Mouse (Mus musculus) ES-E14 (cell line): Measurements from ENCODE around the gene Gli3. TPM values are rescaled to one million over a fixed set of nuclear protein-coding genes. Genes with fewer than 3 reads are reported as not detected.

Experiments
- DNase-seq: peaks from one replicate; pipeline ENCODE4 v3.0.0-alpha.2; 2013; ENCODE audit warnings: low read depth, low spot score
- H3K27ac ChIP-seq: 2 replicates; pipeline ENCODE4 v1.5.1; 2012; ENCODE audit warnings: low read depth, mild to moderate bottlenecking, low read length, moderate library complexity, mixed read lengths; ENCODE audit not compliant: poor library complexity, insufficient read depth, severe bottlenecking
- H3K36me3 ChIP-seq: 2 replicates; pipeline ENCODE4 v1.6.1; 2012; ENCODE audit warnings: mild to moderate bottlenecking, low read length, moderate library complexity, mixed read lengths; ENCODE audit not compliant: control insufficient read depth, poor library complexity, insufficient read depth, severe bottlenecking
- H3K4me1 ChIP-seq, 2 experiments: fragments of 150-350 bp in 1 of 2; sonication (generic) in 1 of 2; 2 replicates each; pipeline ENCODE4 v1.6.1; 2012; ENCODE audit warnings: low read length in 2 of 2, mild to moderate bottlenecking in 1 of 2, mixed read lengths in 1 of 2; ENCODE audit not compliant: control insufficient read depth in 2 of 2, insufficient read depth in 2 of 2, poor library complexity in 1 of 2
- H3K4me3 ChIP-seq, 2 experiments: fragments of 150-350 bp in 1 of 2; sonication (generic) in 1 of 2; 2 replicates each; pipeline ENCODE4 v1.5.1; 2012; ENCODE audit warnings: low read length in 2 of 2, low read depth in 1 of 2, mild to moderate bottlenecking in 1 of 2, mixed read lengths in 1 of 2; ENCODE audit not compliant: insufficient read depth in 1 of 2, poor library complexity in 1 of 2, severe bottlenecking in 1 of 2
- H3K9ac ChIP-seq: 2 replicates; pipeline ENCODE4 v1.6.1; 2012; ENCODE audit warnings: low read depth, mild to moderate bottlenecking, low read length, mixed read lengths; ENCODE audit not compliant: poor library complexity, insufficient read depth, severe bottlenecking
- H3K9me3 ChIP-seq: fragments of 150-350 bp; sonication (generic); 2 replicates; pipeline ENCODE4 v1.6.1; 2012; ENCODE audit warnings: low read depth, mild to moderate bottlenecking, low read length; ENCODE audit not compliant: control insufficient read depth, insufficient read depth
- CHD2 ChIP-seq: IDR thresholded peaks from 2 replicates; pipeline ENCODE4 v1.6.1; 2014; ENCODE audit warnings: mild to moderate bottlenecking, low read depth, low read length, inconsistent platforms
- HCFC1 ChIP-seq: IDR thresholded peaks from 2 replicates; pipeline ENCODE4 v1.6.1; 2012; ENCODE audit warnings: low read length, inconsistent platforms, borderline replicate concordance; ENCODE audit not compliant: insufficient read depth
- MAFK ChIP-seq: IDR thresholded peaks from 2 replicates; pipeline ENCODE4 v1.6.1; 2014; ENCODE audit warnings: mild to moderate bottlenecking, low read depth, low read length, inconsistent platforms; ENCODE audit not compliant: insufficient read depth
- ZC3H11A ChIP-seq: IDR thresholded peaks from 2 replicates; pipeline ENCODE4 v1.6.1; 2012; ENCODE audit warnings: low read depth, mild to moderate bottlenecking, inconsistent platforms, low read length, borderline replicate concordance
- ZNF384 ChIP-seq: IDR thresholded peaks from 2 replicates; pipeline ENCODE4 v1.6.1; 2012; ENCODE audit warnings: low read depth, low read length, inconsistent platforms
- in situ Hi-C, 2 experiments: fragments of 600-800 bp; cut with MboI; formaldehyde crosslinking; loops; one replicate each; pipeline ENCODE4 v1.15.1; 2025; ENCODE audit warnings: low sequenced_read_pairs in 2 of 2, inconsistent platforms in 1 of 2; ENCODE audit not compliant: unreplicated experiment in 2 of 2
- total RNA-seq: library from RNA; depleted of rRNA; stranded (reverse); fragments of 300-350 nt; gene quantifications from 2 replicates; pipeline ENCODE4 v1.2.3, GENCODE M21; 2012

The Gli3 gene
- total RNA-seq, 1 experiment = 9.3 TPM

GRCm38 (mm10) chr13:15543888-15544640 is 81.0 kb downstream of the Gli3 start:
- in situ Hi-C loops = no loop called here
- no peak overlapping the region for H3K9ac ChIP-seq
- H3K4me3 ChIP-seq = no peak overlapping the region
- peaks cover 3% of the 10 kb centered on the region; the same call in 1 of the 2 replicates for H3K36me3 ChIP-seq
- DNase-seq = no peak
- no peaks in the 10 kb centered on the region for H3K9me3 ChIP-seq
- peaks cover 0 to 3% of the 10 kb centered on the region in 2 experiments; a peak in 1 of 4 replicates for H3K4me1 ChIP-seq
- no peak for TF ChIP-seq ZC3H11A
- no peak for TF ChIP-seq CHD2
- no peak for TF ChIP-seq ZNF384
- TF ChIP-seq HCFC1 = no peak
- TF ChIP-seq MAFK = no peak
- H3K27ac ChIP-seq = no peak overlapping the region

GRCm38 (mm10) chr13:15545346-15545896 is 82.4 kb downstream of the Gli3 start:
- peaks cover 3% of the 10 kb centered on the region; the same call in 1 of the 2 replicates for H3K36me3 ChIP-seq
- no peak for DNase-seq
- no peak for TF ChIP-seq MAFK
- in situ Hi-C loops = no loop called here
- no peaks in the 10 kb centered on the region for H3K9me3 ChIP-seq
- peaks cover 0 to 3% of the 10 kb centered on the region in 2 experiments; a peak in 1 of 4 replicates for H3K4me1 ChIP-seq
- H3K4me3 ChIP-seq = no peak overlapping the region
- H3K9ac ChIP-seq = no peak overlapping the region
- no peak overlapping the region for H3K27ac ChIP-seq

GRCm38 (mm10) chr13:15546258-15546657 is 83.2 kb downstream of the Gli3 start:
- no peak for TF ChIP-seq ZC3H11A
- no peak for TF ChIP-seq MAFK
- TF ChIP-seq HCFC1 = no peak
- no peak for TF ChIP-seq ZNF384
- no peak for TF ChIP-seq CHD2
- Histone ChIP-seq H3K9me3 (no peaks in the 10 kb centered on the region), H3K27ac (no peak overlapping the region), H3K9ac (no peak overlapping the region), H3K4me3 (no peak overlapping the region), H3K4me1 (peaks cover 0 to 3% of the 10 kb centered on the region in 2 experiments; a peak in 1 of 4 replicates), H3K36me3 (peaks cover 3% of the 10 kb centered on the region; the same call in 1 of the 2 replicates)
- in situ Hi-C loops = no loop called here
- no peak for DNase-seq

DNA sequence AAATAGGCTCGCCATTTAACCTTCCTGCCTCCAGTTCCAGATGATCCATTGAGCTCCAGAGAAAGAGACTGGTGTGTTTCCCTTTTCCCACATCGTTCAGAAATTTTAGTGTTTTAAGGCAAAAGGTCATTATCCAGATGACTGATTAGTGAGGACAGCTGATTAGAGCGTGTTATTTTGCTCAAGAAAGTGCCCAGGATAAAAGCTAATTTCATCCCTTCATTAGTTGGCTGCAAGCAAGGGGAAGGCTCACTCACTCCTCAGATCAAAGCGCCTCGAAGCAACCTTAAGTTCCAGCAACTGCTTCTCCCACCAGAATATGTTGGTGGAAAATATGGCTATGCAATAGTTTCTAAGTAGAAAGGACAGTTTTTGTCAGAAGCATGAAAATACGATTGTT is 86.4 kb downstream of the Gli3 start:
- H3K4me1 ChIP-seq = peaks cover 0 to 3% of the 10 kb centered on the region in 2 experiments; a peak in 1 of 4 replicates
- TF ChIP-seq ZC3H11A (no peak), MAFK (no peak), HCFC1 (no peak), CHD2 (no peak), ZNF384 (no peak)
- no peak for DNase-seq

More for the DNA sequence above, 86.4 kb downstream of the Gli3 start:
- Histone ChIP-seq H3K9ac (no peak overlapping the region), H3K4me3 (no peak overlapping the region), H3K9me3 (no peaks in the 10 kb centered on the region), H3K36me3 (peaks cover 3% of the 10 kb centered on the region; the same call in 1 of the 2 replicates), H3K27ac (no peak overlapping the region)
- in situ Hi-C loops = no loop called here
